Mouse (Mus musculus) kidney, postnatal 25 days (tissue): Measurements from ENCODE around the gene Hfe2.
A peak's percentile ranks its signal among the peaks of the same experiment; 100 is the strongest.

Experiments
- DNase-seq, 2 experiments: peaks; one replicate each; pipeline ENCODE4 v3.0.0; 2021; ENCODE audit warnings: mixed read lengths in 2 of 2

Gene Hfe2

DNA sequence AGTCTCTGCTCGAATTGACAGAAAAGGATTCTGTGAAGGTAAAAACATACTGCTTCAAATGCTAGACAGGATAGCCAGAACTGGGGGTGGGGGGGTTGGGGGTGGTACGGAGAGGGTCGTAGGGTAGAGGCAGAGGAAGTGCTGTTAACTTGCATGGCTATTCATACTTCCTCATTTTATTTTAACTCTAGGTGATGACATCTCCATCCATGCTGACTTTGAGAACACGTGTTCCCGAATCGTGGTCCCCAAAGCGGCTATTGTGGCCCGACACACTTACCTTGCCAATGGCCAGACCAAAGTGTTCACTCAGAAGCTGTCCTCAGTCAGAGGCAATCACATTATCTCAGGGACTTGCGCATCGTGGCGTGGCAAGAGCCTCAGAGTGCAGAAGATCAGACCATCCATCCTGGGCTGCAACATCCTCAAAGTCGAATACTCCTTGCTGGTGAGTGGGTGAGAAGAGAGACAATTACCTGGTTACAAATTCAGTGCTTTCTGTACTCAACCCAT lies 34.5 kb downstream of the Hfe2 start:
- DNase-seq = no peak

DNA sequence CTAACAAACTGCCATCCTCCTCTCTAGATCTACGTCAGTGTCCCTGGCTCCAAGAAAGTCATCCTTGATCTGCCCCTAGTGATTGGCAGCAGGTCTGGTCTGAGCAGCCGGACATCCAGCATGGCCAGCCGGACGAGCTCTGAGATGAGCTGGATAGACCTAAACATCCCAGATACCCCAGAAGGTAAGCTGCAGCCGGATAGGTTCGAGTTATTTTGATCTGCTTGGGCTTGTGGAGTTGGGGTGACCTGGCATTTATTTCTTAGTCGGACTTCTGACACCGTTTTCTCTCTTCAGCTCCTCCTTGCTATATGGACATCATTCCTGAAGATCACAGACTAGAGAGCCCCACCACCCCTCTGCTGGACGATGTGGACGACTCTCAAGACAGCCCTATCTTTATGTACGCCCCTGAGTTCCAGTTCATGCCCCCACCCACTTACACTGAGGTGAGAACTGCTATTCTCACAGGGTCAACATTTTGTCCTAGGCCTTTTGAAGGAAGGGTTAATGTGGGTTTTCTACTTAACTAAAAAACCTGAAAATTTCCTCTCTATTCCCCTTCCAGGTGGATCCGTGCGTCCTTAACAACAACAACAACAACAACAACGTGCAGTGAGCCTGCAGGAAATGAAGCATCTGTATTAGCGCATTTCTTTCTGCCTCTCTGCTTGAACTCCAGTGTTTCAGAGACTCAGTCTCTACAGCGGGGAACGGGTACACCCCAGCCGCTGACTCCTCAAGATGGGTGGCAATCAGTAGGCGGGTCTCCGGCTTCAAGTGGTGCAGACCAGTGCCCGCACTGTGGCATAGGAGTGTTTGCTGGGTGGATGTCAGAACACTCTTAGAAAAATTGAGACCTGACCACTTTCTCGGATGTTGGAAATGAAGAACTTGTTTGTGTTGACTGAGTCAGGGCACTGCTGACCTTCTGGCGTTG lies 35.2 kb downstream of the Hfe2 start:
- DNase-seq = peak in 1 of 2 experiments; percentile 54

DNA sequence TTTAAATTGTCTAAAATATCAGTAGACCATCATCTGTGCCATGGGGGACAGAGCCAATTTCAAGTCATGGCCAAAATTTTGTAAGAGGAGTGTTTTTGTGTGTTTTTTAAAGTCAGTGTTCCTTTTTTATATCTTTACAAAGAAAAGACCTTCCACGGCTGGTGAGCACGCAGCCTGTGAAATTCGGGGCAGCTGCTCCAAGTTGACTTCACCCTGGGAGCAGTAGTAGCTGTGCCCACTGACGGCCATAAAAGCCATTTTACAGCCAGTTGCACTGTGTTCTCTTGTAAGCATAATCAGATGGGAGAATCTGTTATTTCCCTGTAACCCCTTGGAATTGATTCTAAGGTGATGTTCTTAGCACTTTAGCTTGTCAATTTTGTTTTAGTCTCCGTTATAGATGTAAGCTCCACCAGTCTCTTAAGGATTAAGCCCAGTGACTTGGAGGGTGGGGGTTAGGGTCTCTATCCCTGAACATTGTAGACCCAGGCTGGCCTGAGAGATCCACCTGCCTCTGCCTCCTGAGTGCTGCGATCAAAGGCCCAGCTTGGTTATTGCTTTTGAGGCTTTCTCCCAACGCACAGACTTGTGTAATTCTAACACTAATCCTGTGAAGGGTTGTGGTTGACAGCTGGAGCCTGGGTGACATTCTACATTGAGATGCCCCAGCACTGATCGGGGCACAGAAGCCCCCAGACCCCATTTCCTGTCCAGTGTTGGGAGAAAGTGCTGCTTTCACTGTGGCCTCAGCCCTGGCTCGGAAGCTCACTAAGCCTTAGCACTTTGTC lies 36.1 kb downstream of the Hfe2 start:
- DNase-seq = no peak

DNA sequence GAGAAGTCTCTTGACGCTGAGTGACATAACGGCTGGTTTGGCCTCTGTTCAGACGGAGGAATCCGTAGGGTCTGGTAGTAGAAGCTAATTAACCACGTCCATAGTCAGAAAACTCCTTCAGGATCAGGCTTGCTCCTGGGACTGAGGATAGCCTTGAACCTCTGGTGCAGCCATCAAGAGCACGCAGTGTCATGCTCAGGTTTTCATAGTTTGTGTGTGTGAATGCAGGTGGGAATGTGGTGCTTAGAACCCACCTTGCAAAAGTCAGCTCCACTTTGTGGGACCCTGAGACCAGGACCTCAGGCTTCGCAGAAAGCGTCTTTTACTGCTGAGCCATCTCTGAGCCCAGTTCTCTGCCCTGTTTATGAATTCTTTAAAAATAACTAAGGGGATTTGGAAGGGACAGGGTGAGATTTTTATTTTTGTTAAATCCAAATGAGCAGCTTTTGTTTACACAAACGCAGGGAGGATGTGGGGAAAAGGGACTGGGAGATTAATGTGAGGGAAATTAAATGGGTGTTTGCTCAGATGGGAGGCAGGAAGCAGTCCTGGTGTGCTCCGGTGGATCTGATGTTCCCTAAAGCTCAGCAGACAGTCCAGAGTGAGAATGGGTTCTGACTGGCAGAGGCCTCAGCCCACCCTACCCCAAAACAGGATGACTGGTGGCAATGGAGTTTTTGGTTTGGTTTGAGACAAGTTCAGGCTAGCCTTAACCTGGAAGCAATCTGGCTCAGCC lies 37.1 kb downstream of the Hfe2 start:
- DNase-seq = peak in 1 of 2 experiments; percentile 66

DNA sequence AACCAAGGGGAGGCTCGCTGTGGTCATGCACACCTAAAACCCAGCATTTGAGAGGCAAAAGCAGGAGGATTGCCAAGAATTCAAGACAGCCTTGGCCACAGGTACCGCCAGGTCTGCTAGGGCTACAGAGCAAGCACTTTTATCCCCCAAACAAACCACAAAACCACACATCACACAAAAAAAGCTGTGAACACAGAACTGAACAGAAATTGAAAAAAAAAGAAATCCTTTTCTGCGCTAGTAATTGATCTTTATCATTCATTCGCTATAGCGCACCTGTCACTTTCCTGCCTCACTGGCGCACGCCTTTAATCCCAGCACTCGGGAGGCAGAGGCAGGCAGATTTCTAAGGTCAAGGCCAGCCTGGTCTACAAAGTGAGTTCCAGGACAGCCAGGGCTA lies 38.3 kb downstream of the Hfe2 start:
- no peak for DNase-seq

DNA sequence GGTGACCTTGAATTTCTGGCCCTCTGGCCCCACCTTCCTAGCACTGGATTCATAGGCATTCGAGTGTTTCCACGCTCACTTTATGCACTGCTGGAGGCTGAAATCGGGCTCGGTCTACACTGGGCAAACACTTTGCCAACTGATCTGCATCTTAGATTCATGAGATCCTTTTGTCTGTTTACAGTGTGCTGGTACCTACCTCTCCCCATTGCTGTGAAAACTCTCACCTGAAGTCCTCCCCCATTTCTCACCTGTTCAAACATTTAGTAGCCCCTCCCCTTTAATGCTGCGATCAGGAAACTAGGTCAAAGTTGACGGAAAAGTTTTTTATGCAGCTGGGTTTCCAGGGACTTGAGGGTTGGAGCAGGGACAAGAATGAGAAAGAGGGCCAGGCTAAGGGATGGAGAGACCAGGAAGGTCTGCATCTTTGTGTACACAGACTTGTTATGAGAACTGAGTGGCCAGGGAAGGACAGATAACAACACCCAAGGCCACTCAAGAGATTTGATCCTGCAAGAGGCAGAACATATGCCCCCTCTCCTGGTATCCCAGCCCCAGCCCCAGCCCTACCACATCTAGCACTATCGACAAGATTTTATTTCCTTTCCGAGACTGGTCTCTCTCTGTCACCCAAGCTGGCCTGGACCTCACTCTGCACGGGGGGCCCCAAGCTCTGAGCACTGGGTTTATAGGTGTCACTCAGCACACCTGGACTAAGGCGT lies 39.1 kb downstream of the Hfe2 start:
- DNase-seq = peak; percentile 49 to 77

DNA sequence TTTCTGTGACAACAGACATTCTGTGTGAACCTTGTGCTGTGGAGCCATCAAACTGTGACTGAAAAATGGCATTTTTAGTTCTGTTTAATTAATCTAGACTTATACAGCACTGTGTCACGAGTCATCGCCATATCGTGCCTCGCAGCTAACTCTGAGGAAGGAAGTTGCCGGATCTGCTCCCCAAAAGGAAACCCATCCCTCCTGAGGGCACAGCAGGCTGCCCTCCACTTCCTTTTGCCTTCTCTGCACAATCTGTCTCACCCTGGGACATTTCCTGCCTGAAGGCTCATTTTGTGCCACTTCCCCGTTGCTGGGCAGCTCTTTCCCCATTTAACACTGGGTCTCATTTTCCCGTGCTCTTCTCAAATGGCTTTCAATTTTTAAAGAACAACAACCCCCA lies 39.7 kb downstream of the Hfe2 start:
- peak; percentile 50 to 81 for DNase-seq

DNA sequence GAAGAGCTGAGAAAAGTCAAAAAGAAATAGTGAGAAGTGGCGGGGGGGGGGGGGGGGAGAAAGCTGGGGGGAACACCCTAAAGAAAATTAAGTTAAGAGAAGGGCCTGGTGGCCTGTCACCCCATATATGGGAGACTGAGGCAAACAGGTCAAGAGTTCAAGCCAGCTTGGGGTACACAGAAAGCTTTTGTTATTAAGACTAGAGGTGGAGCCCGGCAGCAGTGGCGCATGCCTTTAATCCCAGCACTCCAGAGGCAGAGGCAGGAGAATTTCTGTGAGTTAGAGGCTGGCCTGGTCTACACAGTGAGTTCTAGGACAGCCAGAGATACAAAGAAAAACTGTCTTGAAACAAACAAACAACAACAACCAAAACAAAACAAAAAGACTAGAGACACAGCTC lies 40.1 kb downstream of the Hfe2 start:
- no peak for DNase-seq

DNA sequence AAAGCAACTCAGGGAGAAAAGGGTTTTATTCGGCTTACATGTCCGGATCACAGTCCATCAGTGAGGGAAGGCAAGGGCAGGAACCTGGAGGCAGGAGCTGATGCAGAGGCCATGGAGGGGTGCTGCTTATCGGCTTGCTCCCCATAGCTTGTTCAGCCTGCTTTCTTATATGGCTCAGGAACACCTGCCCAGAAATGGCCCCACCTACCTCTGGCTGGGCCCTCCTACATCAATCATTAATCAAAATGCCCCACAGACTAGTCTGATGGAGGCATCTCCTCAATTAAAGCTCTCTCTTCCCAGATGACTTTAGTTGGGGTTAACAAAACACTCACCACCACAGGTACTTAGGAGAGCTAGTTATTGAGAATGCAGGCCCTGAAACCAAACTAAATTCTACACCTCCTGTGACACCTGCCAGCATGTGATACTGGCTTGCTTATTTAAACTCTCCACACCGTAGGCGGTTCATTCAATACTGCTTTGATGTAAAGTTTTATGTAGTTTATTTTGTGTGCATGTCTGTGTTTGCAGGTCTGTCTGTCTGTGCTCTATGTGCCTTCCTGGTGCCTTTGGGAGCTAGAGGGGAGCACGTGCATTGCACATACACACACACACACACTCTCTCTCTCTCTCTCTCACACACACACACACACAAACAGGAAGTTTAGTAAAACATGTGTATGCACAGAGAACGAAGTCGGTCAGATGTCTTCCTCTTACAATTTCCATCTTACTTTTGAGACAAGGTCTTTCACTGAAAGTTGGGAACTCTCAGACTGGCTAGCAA lies 41.9 kb downstream of the Hfe2 start:
- DNase-seq = peak; percentile 55 to 65

DNA sequence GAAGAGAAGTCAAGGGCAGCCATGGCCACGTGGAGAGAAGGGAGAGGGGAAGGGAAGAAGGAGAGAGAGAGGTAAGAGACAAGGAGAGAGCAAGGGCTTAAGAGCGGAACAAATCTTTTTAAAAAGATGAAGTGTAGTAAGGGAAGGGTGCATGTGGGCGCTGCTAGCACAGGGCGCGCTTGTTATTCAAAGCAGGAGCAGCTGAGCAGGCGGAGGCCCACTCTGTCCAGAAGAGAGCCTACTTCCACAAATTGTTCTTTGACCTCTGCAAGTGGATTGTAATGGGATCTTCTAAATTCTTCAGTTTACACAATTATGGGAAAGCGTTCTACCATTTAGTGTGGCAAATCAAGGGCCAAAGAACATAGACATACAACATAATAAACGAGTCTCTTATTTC lies 43.6 kb downstream of the Hfe2 start:
- DNase-seq = no peak

DNA sequence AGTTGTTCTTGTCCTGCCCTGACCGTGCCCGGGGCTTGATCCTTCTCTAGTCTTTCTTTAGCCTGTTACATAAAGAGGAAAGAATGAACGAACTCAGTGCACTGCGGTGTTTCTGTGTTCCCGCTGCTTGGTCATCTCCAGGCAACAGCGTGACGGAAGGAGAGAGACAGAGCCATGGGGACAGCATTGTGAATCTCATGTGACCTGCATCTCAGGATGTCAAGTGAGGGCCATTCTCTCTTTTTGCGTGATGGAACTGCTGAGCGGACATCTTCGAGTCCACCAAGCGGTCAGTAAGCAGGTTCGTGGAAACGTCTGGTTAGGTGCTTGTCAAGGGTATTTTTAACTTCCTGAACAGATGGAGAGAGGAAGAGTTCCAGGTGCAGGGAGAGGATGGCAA lies 44.5 kb downstream of the Hfe2 start:
- DNase-seq = no peak

DNA sequence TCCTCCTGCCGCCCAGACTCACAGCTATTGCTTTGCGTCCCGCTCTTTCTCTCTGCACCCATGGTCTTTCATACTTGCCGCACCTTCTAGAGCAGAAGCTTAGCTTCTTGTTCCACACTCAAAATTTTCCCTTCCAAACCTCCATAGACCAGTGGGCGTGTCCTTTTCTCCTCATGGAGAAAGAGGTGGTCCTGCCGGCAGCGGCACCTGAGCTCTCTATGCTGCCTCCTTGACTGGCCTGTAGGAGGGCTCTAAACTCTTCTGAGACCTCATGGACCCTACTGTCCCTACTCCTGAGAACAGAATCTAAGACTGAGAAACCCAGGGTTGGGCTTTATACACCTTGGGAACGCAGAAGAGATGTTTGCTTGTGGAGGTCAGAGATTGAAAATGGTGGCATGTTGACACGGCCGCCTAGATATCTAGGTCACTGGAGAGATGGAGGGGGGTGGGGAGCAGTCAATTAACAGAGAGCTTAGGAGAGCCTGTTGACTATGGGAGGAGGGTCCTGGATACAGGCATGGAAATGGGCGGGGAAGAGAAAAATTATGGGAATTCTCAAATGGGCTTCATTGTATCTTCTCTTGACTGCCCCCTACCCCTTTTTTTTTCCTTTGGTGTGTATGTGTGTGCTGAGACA lies 45.1 kb downstream of the Hfe2 start:
- no peak for DNase-seq

DNA sequence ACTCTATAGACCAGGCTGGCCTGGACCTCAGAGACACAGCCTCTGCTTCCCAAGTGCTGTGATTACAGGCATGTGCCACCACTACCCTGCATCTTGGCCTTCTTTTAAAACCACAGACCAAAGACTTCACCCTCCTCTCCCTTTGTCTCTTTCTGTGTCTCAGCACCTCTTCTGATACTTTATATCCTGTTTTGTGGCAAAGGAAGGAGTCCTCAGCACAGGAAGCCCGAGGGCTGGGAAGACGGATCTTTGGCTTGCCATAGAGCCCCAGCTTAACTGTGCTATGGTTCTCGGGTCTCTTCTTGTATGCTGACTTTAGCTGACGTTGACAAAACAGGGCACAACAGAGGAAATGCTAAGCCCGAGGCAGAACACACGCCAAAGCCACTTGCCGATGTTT lies 45.7 kb downstream of the Hfe2 start:
- no peak for DNase-seq

DNA sequence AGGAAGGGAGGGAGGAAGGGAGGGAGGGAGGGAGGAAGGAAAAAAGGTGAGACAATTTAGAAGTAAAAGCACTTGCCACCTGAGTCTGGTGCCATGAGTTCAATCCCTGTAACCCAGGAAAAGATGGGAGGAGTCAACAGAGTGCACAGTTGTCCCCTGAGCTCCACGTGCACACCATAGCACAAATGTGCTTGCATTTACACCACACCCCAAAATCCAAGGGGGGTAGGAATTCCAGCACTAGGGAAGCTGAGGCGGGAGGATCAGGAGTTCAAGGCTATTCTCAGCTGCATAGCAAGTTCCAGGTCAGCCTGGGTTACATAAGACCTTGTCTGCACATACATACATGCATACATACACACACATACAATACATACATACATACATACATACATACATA lies 46.4 kb downstream of the Hfe2 start:
- no peak for DNase-seq

DNA sequence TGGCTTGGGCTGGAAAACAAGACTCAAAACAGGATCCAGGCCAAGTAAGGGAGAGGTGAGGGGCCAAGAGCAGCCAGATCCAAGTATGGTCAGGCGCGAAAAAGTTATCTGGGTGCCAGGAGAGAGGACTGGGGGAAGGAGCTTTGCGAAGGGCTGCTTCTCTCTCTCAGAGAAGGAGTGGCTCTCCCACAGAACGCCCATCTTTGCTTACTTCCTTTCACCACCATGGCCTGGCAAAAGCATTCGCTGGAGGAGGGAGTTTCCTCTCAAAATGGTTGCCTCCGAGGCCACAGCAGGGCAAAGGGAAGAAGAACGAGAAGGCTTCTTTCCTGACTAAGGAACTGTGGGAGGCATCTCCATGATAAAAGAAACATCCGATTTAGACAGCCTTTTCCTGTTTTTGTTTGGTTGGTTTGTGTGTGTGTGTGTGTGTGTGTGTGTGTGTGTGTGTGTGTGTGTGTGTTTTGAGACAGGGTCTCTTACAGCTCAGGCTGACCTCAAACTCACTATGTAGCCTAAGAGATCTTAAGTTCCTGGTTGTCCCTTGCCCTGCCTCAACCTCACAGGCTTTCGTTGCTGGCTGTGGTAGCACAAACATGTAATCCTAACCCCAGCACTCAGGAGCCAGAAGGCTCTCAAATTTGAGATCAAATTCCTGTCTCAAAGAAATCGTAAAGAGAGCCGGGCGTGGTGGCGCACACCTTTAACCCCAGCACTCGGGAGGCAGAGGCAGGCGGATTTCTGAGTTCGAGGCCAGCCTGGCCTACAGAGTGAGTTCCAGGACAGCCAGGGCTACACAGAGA lies 47.1 kb downstream of the Hfe2 start:
- DNase-seq = peak; percentile 55 to 84

DNA sequence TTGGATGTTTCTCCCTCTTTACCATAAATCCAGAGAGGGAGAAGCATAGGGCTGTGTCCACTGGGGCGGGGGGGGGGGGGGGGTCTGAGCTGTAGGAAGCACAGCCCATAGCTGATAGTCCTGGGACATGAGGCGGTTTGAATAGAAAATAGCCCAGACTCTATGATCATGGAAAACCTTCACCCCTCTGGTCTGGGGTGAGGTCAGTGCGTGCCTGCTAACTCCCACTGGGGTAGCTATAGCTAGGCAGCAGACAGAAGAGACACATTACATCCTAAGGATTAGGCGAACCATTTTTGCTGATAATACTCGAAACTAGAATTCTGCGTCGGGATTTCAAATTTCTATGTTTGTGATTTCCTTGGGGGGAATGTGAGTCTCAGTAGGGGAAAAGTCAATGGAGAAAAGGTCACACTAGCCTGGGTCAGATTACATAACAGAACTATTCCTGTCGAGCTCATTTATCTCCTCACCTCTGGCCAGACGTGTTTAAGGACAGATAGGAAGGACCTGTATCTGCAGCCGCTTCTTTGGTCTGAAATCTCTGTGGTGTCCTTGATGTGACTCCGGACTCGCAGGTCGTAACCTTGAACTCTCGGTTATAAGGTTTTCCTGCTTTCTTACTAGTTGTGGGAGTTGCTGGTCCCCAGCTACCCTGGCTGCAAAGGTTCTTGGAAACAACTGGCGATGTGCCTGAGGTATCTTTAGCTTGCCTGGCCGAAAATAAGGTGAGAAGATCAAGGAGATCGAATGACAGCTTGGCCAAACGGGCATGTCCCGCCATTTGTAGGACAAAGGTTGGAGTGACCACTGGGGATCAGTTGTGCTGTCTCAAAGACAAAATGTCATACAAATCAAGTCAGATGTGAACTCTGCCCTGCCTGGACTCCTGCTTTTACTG lies 48.9 kb downstream of the Hfe2 start:
- DNase-seq = peak in 1 of 2 experiments; percentile 69

DNA sequence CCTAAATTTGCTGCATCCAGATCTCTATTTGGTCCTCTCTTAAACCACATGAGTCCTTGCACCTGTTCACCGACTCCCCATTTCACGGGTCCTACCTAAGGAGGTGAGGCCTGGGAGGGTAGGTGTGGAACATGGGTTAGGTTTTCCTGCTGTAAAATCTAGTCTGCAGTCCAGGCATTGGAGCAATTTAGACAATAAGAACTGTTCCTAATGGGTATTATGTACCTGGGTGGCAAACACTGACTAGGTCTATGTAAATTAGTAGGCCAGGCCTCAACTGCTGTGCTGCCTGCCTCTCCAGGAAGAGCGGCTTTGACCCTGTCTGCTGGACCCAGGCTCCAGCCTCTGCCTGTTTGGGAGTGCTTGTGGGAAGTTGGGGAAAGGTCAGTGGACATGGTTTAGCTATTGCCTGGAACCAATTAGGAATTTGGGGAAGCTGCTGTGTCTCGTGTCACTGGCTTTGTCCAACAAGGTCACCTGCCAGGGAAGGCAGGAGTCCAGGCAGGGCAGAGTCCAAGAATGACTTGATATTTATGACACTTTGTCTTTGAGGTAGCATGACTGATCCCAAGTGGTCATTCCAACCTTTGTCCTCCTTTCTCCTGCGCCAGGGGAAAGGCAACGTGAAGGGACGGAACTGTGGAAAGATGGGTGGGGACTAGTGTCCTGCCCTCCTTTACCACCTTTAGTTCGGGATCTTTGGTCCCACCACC lies 50.5 kb downstream of the Hfe2 start:
- DNase-seq = peak; percentile 75 to 89

DNA sequence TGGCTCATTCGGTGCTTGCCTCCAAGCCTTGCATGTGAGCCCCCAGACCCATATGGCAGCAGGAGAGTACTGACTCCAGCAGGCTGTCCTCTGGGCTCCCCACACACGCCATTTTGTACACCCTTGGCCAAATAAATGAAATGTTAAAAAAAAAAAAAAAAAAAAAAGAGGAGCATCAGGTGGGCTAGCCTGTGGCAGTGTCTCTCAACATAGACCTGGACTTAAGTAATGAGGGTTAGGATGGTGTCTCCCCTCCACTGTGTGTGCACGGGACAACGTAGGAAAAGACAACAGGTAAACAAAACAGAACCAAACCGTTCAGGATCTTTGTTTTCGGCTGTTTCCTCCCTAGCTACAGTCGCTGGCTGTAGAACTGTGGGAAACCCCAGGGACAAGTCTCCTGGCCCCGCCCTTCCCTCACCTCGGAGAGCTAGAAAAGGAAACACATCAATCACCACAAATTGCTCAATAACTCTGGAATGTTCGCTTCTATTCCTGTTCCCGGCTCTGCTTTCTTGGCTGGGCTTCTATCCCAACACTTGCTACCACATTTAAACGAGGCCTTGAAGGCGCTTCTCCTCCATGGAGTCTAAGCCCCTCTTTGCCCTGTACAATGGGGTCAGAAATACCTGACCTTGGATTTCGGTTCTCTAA lies 51.2 kb downstream of the Hfe2 start:
- peak; percentile 89 to 93 for DNase-seq
